Mouse (Mus musculus): ENCODE data around the gene Vmn2r67. TPM values are rescaled to one million over a fixed set of nuclear protein-coding genes. Genes with fewer than 3 reads are reported as not detected.
"Not testable (repeated sequence)": the region's sequence is repeated elsewhere in the genome, so short reads cannot be mapped to it uniquely, and the experiment has no call there.

Vmn2r67 gene
- total RNA-seq (2021), result not detected
- long read RNA-seq, experiment 1, result 0 reads
- long read RNA-seq, experiment 2, result 0 reads

DNA sequence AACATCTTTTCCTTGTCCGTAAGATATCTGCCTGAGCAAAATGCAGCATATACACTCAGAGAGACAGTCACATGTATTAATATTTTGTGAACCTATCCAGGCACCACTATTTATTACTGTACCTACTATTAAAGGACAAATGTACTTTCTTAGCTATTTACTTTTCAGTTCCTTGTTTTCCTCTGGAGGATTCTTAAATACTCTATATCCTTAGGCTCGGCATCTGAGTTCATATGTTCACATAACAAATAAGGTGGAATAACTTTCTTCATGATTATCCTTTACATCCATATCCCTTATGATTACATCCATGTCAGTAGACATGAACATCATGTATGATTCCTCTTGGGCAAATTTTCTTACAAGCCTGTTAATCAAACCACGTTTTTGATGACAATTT, at the start of gene Vmn2r67:
Vmn2r67 (minus strand) TSS at position 101 of the 400 bp plus-strand sequence.
- no peak for DNase-seq

DNA sequence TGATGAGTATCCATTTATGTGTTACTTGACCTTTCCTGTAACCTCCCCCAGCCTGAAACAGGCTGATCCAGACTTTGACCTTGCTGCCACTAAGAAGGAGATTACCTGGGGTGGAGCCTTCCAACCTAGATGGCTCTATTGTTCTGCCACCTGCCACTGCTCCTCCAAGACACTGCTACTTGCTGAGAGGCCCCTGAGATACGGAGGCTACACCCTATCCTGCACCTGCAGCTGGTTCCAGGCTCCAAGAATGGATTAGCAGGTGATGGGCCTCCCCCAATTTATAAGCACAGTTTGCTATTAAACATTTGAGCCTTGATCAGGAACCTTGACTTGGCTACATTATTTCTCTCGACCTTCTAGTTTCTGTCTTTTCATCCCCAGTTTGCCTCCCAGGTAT, 51.3 kb downstream of the Vmn2r67 start:
- DNase-seq, result not testable (repeated sequence)

Other genes with a start within 250 kb of the Vmn2r67 start
- not detected for gene Vmn2r65, start 191.9 kb downstream of the Vmn2r67 start, total RNA-seq (2021)
- not detected for gene Vmn2r66, start 143.7 kb downstream of the Vmn2r67 start, total RNA-seq (2021)
- gene Vmn2r68, start 81.8 kb upstream of the Vmn2r67 start, total RNA-seq (2021), result not detected